Mouse (Mus musculus) brain, embryonic 18.5 days (tissue): ENCODE measurements around the gene Ttc23.

Source experiments
- DNase-seq: peaks from one replicate; pipeline ENCODE4 v3.0.0-alpha.2; 2012; ENCODE audit warnings: low read depth, low spot score

Ttc23 gene

DNA sequence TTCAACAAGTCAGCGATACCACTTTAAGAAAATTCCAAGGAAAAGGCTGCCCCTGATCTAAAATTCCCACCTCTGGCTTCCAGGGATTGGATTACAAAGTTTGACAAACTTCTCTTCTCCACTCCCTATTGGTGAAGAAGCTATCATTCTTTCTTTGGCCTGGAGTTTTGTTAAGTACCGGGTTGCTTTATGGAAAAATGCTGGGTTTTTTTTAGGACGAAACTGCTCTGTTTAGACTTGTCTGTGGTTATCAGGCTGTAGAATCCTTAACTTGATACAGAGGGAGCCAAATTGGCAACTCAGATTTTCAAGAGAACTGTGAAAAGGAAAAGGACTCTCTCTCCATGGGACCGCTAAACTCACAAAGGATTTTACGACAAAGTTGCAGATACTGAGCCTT is at the start of gene Ttc23:
Ttc23 (plus strand) TSS at position 134 of the 400 bp plus-strand sequence.
- no peak for DNase-seq

DNA sequence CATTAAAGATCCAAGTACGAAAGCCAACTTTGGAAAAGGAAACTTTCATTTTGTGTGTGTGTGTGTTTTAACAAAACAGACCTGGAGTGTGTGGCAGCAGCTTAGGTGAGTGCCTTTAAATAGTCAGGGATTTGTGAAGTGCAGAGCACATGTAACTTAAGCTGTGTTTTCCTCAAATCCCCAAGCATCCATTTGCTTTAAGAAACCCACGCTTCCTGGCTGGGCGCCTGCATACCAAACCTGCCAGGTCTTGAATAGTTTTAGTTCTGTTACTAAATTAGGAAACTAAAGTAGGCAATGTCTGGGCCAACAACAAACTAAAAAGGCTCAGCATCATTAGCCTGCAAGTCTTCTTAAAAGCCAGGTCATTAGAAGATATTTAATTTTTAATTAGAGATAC is 49.2 kb upstream of the Ttc23 start:
- no peak for DNase-seq

DNA sequence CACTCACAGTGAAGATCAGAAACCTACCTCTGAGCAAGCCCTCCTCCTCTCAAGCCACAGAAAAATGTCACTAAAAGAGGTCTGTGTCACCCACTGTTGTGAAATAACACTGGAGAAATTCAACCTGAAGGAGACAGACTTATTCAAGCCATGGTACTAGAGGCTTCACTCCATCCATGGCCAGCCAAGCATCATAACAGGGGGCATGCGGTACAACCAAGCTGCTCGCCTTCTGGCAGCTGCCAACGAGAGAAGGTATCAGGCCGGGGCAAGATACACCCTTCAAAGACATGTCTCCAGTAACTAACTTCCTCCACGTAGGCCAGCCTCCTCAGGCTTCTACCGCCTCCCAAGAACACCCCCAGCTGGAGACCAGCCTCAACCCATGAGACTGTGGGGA is 42.1 kb upstream of the Ttc23 start:
- DNase-seq, result no peak

DNA sequence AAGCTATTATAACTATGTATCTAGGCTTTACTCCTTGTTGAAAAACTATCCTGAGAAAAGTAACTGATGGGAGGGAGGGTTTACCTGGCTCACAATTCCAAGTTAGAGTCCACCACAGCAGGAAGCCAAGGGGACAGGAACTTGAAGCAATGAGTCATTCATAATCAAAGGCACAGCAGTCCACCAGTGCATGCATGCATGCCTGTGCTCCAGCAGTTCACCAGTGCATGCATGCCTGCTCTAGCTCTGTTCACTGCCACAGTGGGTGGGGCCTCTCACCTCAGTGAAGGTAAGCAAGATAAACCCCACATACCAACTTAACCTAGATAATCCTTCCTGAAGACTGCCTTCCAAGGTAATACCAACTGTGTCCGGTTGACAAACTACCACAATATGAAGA is 41.0 kb upstream of the Ttc23 start:
- no peak for DNase-seq

DNA sequence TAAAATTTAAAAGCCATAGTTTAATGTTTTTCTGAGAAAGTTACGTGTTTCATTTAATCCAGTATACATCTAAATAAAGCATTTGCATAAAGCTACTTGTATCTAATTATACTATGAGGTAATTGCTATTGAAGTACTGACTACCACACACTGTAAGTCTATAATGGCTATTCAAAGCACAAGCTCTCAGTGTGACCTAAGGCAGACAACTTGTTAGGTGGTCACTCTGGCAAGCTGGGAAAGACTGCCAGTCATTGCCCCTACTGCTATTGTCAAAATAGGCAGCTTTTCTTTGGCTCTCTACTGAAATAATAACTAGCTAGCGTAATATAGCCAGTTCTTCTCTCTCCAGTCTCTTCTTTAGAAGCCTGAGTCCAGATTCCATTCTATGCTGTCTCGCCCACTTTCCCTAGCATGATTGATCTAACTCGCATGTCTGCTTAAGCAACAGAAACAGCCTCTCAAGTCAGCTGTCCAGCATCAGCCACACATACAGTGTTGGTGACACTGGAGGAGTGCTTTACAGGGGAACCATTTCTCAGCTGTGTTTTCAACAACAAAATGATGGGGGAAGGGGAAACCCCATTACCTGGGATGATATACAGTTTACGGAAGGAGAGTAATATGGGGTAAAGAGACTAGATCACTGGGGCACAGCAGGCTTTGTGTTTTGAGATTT is 39.4 kb upstream of the Ttc23 start:
- DNase-seq, result no peak

DNA sequence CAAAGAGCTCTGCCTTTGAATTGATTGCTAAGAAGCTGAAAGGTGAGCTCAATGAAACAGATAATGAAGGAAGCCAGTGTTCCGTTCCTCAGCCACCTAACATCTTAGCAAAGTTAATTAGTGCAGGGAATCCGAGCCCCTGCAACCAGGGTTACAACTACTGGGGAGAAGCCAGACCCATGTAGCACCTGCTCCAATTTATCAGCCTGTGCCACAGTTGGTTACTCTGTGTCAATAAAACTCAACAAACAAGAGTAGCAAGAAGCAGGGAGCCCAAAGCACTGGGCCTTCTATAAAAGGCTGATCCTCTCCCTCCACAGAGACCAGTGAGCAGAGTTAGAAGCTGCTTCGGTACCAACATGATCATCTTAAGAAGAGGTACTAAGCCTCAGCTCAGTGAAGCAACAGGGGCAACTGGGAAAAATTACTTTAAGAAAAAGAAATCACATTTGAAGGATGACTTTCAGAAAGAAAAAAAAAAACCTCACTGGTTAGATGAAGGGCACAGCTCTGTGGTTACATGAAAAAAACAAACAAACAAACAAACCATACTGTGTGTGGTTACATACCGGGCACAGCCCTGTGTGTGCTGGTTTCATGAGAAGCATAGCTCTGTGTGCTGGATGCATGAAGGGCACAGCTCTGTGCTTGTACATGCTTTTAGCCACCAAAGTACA is 38.7 kb upstream of the Ttc23 start:
- no peak for DNase-seq

DNA sequence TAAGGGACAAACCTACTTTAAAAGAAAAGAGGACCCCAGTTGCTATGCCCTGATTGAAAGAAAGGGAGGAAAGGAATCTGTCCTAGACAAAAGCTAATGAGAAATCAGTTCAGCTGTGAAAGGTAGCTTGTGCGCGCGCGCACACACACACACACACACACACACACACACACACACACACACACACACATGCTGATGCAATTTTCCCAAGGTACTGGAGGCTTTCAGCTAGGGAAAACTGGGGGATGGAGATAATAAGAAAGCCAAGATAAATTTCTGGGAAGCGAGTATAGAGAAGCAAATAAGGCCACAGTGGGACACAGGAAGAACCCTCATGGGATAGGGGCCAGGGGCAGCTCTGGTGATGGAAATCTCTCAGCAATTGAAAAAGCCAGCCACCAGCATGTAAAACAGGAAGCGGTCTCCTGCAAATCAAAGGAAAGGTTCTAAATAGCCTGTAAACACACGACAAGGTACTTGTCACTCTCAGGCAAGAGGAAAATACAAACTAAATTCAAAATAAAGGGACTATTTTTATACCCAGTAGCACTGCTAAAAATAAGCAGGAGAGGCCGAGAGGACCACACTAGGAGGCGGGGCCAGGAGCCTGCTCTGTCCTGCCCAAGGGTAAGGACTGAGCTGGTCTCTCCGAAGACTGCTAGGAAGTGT is 33.3 kb upstream of the Ttc23 start:
- DNase-seq, result no peak

DNA sequence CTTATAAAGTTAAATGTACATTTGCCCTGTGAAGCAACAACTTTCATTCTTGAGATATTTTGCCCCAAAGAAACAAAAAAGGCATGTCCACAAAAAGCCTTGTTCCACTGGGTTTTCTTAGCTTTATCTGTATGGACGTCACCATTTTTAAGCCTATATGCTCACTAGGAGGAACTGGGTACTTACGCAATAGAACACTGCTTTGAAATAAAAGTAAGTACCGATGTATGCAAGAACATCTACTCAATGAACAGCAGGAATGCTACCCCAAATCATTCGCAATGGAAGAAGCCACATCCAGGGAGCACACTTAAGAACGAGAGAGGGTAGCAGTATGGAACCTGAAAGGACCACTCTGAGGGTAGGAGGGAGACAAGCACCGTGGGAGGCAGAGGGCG is 32.7 kb upstream of the Ttc23 start:
- DNase-seq, result no peak

DNA sequence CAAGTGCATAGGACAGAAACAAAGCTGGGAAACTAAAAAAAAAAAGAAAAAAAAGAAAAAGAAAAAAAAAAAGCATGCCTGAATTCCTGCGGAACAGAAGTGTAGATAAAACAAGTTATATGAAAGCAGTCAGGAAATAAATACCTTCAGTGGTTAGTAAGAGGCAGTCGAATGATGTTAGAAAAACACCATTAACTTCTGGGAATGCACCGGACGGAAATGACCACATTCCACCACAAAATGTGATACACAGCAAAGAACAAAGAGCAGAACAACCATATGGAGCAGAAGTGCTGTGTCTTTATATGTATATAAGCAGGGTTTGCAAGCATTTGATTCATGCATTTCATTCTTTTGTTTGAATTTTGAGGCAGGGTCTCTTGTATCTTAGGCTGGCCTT is 30.3 kb upstream of the Ttc23 start:
- no peak for DNase-seq

DNA sequence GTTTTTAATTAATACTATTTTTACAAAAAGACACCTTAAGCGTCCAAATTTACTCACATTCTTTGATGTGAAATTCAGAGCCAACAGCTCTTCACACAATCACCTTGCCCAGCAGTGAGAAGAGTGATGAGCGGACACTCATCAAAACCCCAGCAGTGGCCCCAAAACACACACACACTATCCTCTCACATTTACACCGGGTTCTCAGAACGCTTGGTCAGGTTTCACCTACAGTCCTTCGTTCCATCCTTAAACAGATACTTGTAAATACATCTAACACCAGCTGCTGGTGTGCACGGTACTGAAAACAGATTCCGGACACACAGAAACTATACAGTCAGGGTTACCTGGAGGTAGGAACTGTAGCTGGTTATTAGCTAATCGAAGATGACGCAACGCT is 29.6 kb upstream of the Ttc23 start:
- no peak for DNase-seq

DNA sequence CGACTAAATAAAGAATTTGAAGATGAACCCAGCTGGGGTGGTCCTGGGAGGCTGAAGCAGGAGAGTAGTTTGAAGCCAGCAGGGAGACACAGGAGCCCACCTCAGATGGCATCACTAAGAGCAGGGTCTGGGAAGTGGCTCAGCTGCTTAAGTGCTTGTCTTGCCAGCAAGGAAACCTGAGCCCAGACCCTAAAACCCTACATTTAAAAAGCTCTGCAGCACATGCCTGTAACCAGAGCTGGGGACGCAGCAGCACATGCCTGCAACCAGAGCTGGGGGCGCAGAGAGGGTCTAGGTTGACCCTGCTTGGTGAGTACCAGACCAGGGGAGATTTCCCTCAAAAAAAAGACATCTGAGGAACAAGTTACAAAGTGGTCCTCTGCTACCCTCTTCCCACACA is 28.9 kb upstream of the Ttc23 start:
- no peak for DNase-seq

DNA sequence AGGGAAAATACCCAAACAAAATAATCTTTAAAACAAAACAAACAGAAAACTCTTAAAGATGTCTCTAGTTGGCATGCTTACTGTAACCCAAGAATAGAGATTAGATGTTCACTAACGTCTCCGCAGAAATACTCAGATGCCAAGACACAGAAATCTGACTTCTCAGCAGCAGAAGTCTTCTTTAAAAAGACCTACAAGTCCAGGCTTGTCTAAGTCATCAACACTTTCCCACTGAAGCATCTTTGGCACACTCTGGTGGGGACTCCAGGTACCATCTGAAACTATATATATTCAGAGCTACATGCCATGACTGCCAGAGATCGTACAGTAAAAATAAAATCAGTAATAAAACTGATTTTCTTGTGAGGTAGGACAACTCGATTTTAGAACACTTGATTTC is 27.4 kb upstream of the Ttc23 start:
- DNase-seq, result no peak

DNA sequence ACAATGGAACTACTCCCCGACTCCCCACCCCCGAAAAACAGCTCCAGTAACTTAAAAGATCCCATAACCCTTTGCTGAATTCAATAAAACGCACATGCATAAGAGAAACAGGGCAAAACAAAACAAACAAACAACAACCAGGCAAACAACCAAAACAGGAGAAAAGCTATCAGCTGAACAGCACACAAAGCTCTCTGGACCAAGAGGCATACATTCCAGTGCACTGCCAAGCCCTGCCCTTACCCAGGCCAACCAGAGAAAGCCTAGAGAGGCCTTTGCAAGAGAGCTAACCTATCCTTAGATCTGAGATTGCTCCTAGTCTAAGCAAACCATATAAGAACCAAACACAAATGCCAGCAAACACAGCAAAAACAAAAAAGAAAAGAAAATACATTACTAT is 25.1 kb upstream of the Ttc23 start:
- DNase-seq, result no peak

DNA sequence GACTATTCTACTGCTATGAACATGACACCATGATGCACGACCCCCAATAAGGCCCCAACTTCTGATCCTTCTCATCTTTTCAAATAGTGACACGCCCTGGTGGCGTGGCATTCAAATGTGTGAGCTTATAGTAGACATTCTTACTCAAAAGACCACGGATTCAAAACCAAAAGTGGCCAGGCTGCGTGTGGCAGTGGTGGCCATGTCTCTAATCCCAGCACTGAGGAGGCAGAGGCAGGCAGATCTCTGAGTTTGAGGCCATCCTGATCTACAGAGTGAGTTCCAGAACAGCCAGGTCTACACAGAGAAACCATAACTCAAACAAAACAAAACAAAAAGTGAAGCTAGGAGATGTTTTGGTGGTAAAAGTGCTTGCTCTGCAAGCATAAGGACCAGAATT is 20.5 kb upstream of the Ttc23 start:
- no peak for DNase-seq

DNA sequence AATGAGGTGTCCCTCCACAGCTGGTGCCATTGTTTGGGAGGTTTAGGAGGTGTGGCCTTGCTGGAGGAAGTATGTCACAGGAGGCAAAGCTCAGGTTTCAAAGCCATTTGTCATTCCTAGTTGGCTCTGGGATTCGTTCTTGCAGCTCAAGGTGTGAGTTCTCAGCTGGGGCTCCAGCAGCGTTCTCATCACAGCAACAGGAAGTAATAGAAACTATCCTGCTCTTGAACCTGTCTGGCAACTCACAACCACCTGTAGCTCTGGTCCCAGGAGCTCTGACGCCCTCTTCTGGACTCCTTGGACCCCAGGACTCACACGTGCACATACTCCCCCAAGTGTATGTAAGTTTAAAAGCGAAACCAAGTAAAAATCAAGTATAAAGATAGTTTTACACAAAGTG is 17.5 kb upstream of the Ttc23 start:
- DNase-seq, result no peak

DNA sequence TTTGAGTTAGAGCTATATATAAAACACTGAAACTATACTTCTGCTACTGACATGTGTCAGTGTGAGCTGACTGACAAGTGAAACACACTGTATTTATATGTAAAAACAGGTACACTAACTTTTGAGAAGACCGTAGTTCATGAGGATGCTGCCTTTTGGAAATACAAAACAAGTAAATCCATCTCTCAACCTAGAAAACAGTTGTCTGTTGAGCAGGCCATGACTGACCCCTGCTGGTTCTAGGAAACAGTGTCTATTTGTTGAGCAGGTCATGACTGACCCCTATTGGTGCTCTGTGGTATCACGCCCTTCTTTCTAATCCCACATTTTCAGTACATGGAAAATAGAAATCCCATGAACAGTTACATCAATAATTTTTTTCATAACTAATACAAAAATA is 16.4 kb upstream of the Ttc23 start:
- DNase-seq, result peak; percentile 63

DNA sequence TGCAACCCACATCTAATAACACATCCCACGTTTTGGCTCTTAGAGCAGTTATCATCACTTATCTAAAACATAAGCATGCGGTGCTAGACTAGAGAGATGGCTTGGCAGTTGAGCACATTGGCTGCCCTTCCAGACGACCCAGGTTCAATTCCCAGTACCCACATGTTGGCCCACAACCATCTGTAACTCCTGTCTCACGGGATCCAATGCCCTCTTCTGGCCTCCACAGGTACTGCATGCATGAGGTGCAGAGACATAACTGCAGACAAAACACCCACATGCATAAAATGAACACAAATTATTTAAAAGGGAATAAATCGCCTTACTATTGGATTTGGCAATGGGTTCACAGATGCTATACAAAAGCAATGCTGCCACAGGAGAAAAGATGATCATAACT is 14.8 kb upstream of the Ttc23 start:
- DNase-seq, result no peak

DNA sequence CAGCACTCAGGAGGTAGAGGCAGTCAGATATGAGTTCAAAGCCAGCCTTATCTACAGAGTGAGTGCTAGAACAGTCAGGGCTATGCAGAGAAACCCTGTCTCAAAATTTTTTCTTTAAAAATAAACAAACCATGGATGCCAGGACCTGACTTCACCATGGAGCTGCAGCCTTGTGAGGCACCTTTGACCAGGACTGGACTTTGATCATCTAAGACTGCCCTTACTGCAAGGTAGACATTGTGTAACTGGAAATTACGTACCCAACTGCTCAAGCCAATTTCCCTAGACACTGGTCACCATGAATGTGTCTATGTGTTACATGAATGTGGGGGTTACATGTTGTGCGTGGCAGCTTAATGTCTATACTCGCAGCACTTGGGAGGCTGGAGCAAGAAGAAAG is 13.0 kb upstream of the Ttc23 start:
- no peak for DNase-seq

DNA sequence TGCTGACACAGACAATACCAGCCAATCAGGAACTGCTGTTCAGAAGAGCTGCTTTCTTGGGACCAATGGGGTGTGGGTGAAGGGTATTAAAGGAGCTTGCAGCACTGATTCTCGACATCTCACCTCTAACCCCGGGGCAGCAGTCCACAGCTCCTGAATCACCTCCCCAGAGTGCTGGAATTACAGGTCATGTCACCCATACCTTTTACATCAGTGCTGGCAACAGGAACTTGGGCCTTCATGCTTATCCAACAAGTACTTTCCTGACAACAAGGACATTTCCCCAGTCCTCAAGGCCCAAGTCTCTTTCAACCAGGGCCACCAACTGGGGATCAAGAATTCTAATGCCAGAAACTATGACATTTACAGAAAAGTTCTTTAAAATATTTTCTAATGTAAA is 11.0 kb upstream of the Ttc23 start:
- DNase-seq, result no peak

DNA sequence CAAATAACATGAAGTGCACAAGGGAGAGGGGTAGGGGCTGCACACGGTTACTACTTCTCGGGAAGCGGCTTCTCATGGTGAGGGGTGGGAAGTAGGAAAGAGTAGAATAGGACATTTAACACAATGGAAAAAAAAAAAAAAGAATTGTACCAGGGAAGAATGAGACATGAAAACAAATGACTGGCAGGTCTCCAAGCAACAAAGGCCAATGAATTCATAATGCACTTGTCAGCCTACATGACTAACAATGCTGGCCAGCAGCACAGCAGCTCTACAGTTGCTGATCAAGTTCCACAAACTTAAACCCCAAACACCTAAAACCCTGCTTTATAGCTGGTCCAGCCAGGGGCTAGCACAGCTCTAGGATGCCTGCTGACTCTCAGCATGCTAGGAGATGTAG is 8.2 kb upstream of the Ttc23 start:
- DNase-seq, result no peak

DNA sequence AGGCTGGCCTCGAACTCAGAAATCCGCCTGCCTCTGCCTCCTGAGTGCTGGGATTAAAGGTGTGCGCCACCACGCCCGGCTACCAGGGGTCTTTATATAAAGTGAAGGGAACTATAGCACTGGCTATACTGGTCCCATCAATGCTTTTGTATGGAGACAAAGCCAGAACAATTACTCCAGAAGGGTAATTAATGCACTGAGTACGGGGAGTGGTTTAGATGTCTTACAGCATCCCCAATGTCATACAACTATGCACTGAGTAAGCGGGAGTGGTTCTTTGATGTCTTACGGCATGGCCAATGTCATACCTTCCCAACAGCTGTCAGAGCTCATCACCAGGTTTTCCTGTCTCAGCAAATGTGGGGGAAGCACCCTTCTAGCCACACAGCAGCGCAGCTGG is 4.3 kb upstream of the Ttc23 start:
- no peak for DNase-seq

DNA sequence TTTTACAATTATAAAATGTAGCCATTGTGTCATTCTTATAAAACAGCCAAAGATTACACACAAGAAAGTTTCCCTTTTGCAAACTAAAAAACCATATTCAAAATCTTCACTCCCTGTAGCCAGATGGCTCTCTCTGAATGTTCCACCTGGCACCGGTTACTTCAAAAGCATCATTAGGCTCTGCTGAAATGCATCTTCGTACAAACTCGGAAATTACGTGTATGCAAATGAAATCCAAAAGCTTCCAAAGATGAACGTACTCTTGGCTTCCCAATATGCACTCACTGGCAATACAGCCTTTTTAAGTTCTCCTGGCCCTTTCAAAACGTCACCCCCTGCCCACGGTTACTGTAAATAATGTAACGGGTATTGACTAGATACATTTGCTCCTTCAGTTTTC is 2.9 kb upstream of the Ttc23 start:
- DNase-seq, result no peak
